Mouse (Mus musculus): ENCODE data around the gene Cartpt.
"Not testable (repeated sequence)": the region's sequence is repeated elsewhere in the genome, so short reads cannot be mapped to it uniquely, and the experiment has no call there.

The Cartpt gene

GRCm38 (mm10) chr13:99868438-99868837 is 32.5 kb downstream of the Cartpt start:
- CTCF ChIA-PET = interaction anchor here in 2 of 4 experiments (0.6 to 1.1 kb wide), 2 partner anchors 9 to 24 kb away, joined by 3 to 5 read pairs; no protein-coding TSS in a partner anchor
- POLR2A ChIA-PET = interaction anchor here in 1 of 4 experiments (0.6 kb wide), 1 partner anchor 826 kb away, joined by 3 read pairs; no protein-coding TSS in a partner anchor

- ChIA-PET CTCF (interaction anchor here in 1 of 4 experiments (0.6 kb wide), 1 partner anchor 109 kb away, joined by 8 read pairs; no protein-coding TSS in a partner anchor), POLR2A (interaction anchor here in 1 of 4 experiments (0.6 to 1.3 kb wide), 2 partner anchors 13 to 152 kb away, joined by 3 to 4 read pairs; partner anchors contain the start of gene Mccc2)
These were observed 36.6 kb downstream of the Cartpt start for GRCm38 (mm10) chr13:99864331-99864730.

- ChIA-PET CTCF (interaction anchor here in 2 of 4 experiments (1.0 to 1.6 kb wide), 5 partner anchors 10 to 508 kb away, joined by 3 to 5 read pairs (median 4); no protein-coding TSS in a partner anchor), POLR2A (interaction anchor here in 1 of 4 experiments (0.6 kb wide), 1 partner anchor 1052 kb away, joined by 4 read pairs; no protein-coding TSS in a partner anchor)
These were observed 40.2 kb downstream of the Cartpt start for GRCm38 (mm10) chr13:99860670-99861069.

GRCm38 (mm10) chr13:99859082-99859481 is 41.8 kb downstream of the Cartpt start:
- CTCF ChIA-PET = interaction anchor here (0.5 to 1.6 kb wide), 34 partner anchors 9 to 1271 kb away, joined by 3 to 10 read pairs (median 3); partner anchors contain the start of gene Mccc2 (in 1 of the 4)
- POLR2A ChIA-PET = interaction anchor here in 1 of 4 experiments (0.5 to 0.6 kb wide), 2 partner anchors 155 to 937 kb away, joined by 3 to 5 read pairs; no protein-coding TSS in a partner anchor

GRCm38 (mm10) chr13:99857879-99858278 is 43.0 kb downstream of the Cartpt start:
- ChIA-PET CTCF (interaction anchor here in 3 of 4 experiments (1.1 to 1.6 kb wide), 8 partner anchors 11 to 514 kb away, joined by 3 to 9 read pairs (median 4); no protein-coding TSS in a partner anchor), POLR2A (interaction anchor here in 1 of 4 experiments (0.7 kb wide), 1 partner anchor 300 kb away, joined by 3 read pairs; no protein-coding TSS in a partner anchor)

- CTCF ChIA-PET = interaction anchor here in 1 of 4 experiments (1.3 kb wide), 1 partner anchor 504 kb away, joined by 5 read pairs; no protein-coding TSS in a partner anchor
- POLR2A ChIA-PET = no interaction called here
These were observed 43.6 kb downstream of the Cartpt start for GRCm38 (mm10) chr13:99857336-99857735.

- CTCF ChIA-PET = interaction anchor here in 1 of 4 experiments (1.1 kb wide), 1 partner anchor 18 kb away, joined by 3 read pairs; no protein-coding TSS in a partner anchor
- POLR2A ChIA-PET = interaction anchor here in 1 of 4 experiments (0.8 kb wide), 1 partner anchor 17 kb away, joined by 3 read pairs; no protein-coding TSS in a partner anchor
These were observed 45.7 kb downstream of the Cartpt start for GRCm38 (mm10) chr13:99855229-99855628.

GRCm38 (mm10) chr13:99853131-99853530 is 47.8 kb downstream of the Cartpt start:
- POLR2A ChIA-PET = no interaction called here
- CTCF ChIA-PET = no interaction called here

GRCm38 (mm10) chr13:99852416-99852815 is 48.5 kb downstream of the Cartpt start:
- POLR2A ChIA-PET = interaction anchor here in 1 of 4 experiments (1.5 kb wide), 1 partner anchor 490 kb away, joined by 3 read pairs; no protein-coding TSS in a partner anchor
- CTCF ChIA-PET = not testable (repeated sequence)

GRCm38 (mm10) chr13:99851026-99851425 is 49.9 kb downstream of the Cartpt start:
- ChIA-PET CTCF (interaction anchor here in 1 of 4 experiments (0.6 to 1.5 kb wide), 3 partner anchors 9 to 498 kb away, joined by 3 to 4 read pairs (median 4); no protein-coding TSS in a partner anchor), POLR2A (interaction anchor here in 1 of 4 experiments (0.6 to 1.5 kb wide), 3 partner anchors 13 to 489 kb away, joined by 3 read pairs; no protein-coding TSS in a partner anchor)

- ChIA-PET POLR2A (interaction anchor here in 1 of 4 experiments (0.7 kb wide), 1 partner anchor 959 kb away, joined by 3 read pairs; no protein-coding TSS in a partner anchor), CTCF (interaction anchor here (0.6 to 1.5 kb wide), 14 partner anchors 9 to 497 kb away, joined by 3 to 7 read pairs (median 4); no protein-coding TSS in a partner anchor)
These were observed 51.3 kb downstream of the Cartpt start for GRCm38 (mm10) chr13:99849597-99849996.
